8 mouse cellular contexts compared by ENCODE assay signal in the genomic region with DNA sequence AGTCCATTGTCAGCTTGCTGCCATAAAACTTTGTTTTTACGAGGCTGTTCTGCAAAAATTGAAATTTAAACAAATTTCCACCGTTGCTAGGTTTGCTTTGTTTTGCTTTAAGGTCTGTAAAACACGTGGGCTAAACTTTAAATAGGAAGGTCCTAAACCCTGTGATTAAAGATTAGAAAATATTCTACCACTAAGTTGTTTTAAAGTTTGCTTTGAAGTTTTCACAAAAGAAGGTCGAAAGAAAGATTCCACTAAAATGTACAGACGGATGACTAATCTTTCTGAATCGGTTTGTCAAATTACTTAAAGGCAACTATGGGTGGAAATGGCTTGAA. TPM values are rescaled to one million over a fixed set of nuclear protein-coding genes. Genes with fewer than 3 reads are reported as not detected.
DNase-seq lines count a peak whose midpoint lies in the region; ATAC-seq and TF ChIP-seq lines count a peak whose summit lies in the region.

A gene (plus strand): TSS at position 288 of the 335 bp plus-strand sequence.

- H3K4me1 ChIP-seq in forebrain, postnatal 0 days (ENCODE audit: insufficient read depth) = peaks cover 5% of the 10 kb centered on the region; the same call in 1 of the 2 replicates
- H3K4me1 ChIP-seq in neural tube, embryonic 14.5 days (ENCODE audit: control insufficient read depth, insufficient read depth, low read length) = peaks cover 6% of the 10 kb centered on the region; the same call in 1 of the 2 replicates

- ATAC-seq in forebrain, postnatal 0 days = no peak
- no peak for ATAC-seq in neural tube, embryonic 14.5 days (ENCODE audit: low read depth)

- WGBS in forebrain, postnatal 0 days = 1% methylated on average over 6 of the region's 6 CpGs
- WGBS in neural tube, embryonic 14.5 days = under 1% methylated on average over 6 of the region's 6 CpGs

- no peaks in the 10 kb centered on the region for H3K9me3 ChIP-seq in forebrain, postnatal 0 days (ENCODE audit: low read length)
- H3K9me3 ChIP-seq in neural tube, embryonic 14.5 days (ENCODE audit: control insufficient read depth, low read length) = no peaks in the 10 kb centered on the region

- peak within 1 kb of the TSS; percentile 90 for H3K4me2 ChIP-seq in forebrain, postnatal 0 days (ENCODE audit: low read depth)
- H3K4me2 ChIP-seq in neural tube, embryonic 14.5 days (ENCODE audit: low read depth, low read length) = peak within 1 kb of the TSS; percentile 84

- peak within 1 kb of the TSS; percentile 98 for H3K27ac ChIP-seq in forebrain, postnatal 0 days (ENCODE audit: low read depth, low read length)
- H3K27ac ChIP-seq in neural tube, embryonic 14.5 days (ENCODE audit: low read depth, low read length) = peak within 1 kb of the TSS; percentile 99

- peaks cover 2% of the 10 kb centered on the region for H3K36me3 ChIP-seq in forebrain, postnatal 0 days (ENCODE audit: insufficient read depth)
- peaks cover under 1% of the 10 kb centered on the region; the same call in 1 of the 2 replicates for H3K36me3 ChIP-seq in neural tube, embryonic 14.5 days (ENCODE audit: control insufficient read depth, insufficient read depth, low read length)

- no peak for TF ChIP-seq CTCF in forebrain, postnatal 0 days (IDR thresholded peaks at IDR 0.05; ENCODE audit: low read depth)

- intact Hi-C loops in left cerebral cortex, postnatal 10 days (cut with DNase I) = loop anchor here (5.0 to 10.0 kb wide), 2 partner anchors 324 to 497 kb away; a partner anchor contains a TSS

- peak within 1 kb of the TSS; percentile 83 for H3K4me3 ChIP-seq in forebrain, postnatal 0 days (ENCODE audit: low read depth, low read length)
- peak within 1 kb of the TSS; percentile 71 for H3K4me3 ChIP-seq in neural tube, embryonic 14.5 days (ENCODE audit: low read depth, low read length)

- H3K9ac ChIP-seq in forebrain, postnatal 0 days = peak within 1 kb of the TSS; percentile 97
- peak within 1 kb of the TSS; percentile 98 for H3K9ac ChIP-seq in neural tube, embryonic 14.5 days (replicated peaks; ENCODE audit: low read depth, low read length)

- H3K27me3 ChIP-seq in forebrain, postnatal 0 days (ENCODE audit: insufficient read depth, low read length) = no peaks in the 10 kb centered on the region
- no peaks in the 10 kb centered on the region for H3K27me3 ChIP-seq in neural tube, embryonic 14.5 days (ENCODE audit: control insufficient read depth, insufficient read depth, low read length)

- no peak for DNase-seq in left cerebral cortex, postnatal 10 days (ENCODE audit: extremely low spot score in 1 of 2, low spot score in 2 of 2)
- DNase-seq in left cerebral cortex, adult 18-20 months (ENCODE audit: low spot score in 2 of 2) = no peak
- no peak for DNase-seq in adrenal gland, postnatal 36 days
- DNase-seq in forebrain, postnatal 0 days = no peak
- no peak for DNase-seq in layer of hippocampus, postnatal 36 days
- no peak for DNase-seq in thymus, postnatal 25 days
- DNase-seq in kidney, postnatal 25 days = no peak

RNA-seq across cellular contexts. Expression of the gene that starts here (rescaled TPM):
- 100 to 1,000 TPM; 118 to 160 TPM for total RNA-seq in left cerebral cortex, postnatal 10 days (2021)
- total RNA-seq in left cerebral cortex, adult 18-20 months (2021) = 1 to 10 TPM; 5.8 to 6.1 TPM
- 10 to 100 TPM; 28.2 to 40.1 TPM for total RNA-seq in adrenal gland, postnatal 36 days (2021)
- 1,087 and 1,453 TPM in 2 replicates for total RNA-seq in forebrain, postnatal 0 days (2014; rRNA removed)
- 668 and 889 TPM in 2 replicates for polyA plus RNA-seq in forebrain, postnatal 0 days (2015; fragmentation: Nextera tagmentation; extraction: Ambion mirVana)
- total RNA-seq in layer of hippocampus, postnatal 36 days (2021) = 10 to 100 TPM; 10.4 to 11.5 TPM
- polyA plus RNA-seq in neural tube, embryonic 14.5 days (2014; fragmentation: Nextera tagmentation; extraction: Ambion mirVana) = 1,170 and 1,195 TPM in 2 replicates
